Mouse (Mus musculus) embryo, embryonic 11.5 days (tissue): ENCODE data around the gene Yipf6.
"Not testable (repeated sequence)": the region's sequence is repeated elsewhere in the genome, so short reads cannot be mapped to it uniquely, and the experiment has no call there.

Experiments
- DNase-seq: peaks from one replicate; pipeline ENCODE4 v3.0.0-alpha.2; 2012; ENCODE audit warnings: low read depth, low spot score

Yipf6 gene

GRCm38 (mm10) chrX:98936101-98936500 lies at the start of gene Yipf6:
Gene Yipf6 (plus strand): TSS chrX:98936316.
- DNase-seq, result no peak

DNA sequence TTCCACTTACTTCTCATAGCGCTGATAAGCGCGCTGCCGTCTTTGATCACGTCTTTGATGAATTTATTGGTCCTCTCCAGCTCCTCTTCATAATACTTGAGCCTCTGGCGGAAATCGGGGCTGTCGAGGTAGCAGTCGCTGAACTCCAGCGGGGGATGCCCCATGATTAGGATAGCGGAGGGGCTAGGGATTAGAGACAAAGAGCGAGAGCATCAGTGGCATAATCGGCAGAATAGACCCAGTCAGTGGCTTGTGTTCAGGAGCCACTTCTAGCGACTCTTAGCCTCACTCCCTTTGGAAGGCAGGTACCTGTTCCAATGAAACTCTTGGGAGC lies 46.1 kb upstream of the Yipf6 start:
- DNase-seq, result no peak

DNA sequence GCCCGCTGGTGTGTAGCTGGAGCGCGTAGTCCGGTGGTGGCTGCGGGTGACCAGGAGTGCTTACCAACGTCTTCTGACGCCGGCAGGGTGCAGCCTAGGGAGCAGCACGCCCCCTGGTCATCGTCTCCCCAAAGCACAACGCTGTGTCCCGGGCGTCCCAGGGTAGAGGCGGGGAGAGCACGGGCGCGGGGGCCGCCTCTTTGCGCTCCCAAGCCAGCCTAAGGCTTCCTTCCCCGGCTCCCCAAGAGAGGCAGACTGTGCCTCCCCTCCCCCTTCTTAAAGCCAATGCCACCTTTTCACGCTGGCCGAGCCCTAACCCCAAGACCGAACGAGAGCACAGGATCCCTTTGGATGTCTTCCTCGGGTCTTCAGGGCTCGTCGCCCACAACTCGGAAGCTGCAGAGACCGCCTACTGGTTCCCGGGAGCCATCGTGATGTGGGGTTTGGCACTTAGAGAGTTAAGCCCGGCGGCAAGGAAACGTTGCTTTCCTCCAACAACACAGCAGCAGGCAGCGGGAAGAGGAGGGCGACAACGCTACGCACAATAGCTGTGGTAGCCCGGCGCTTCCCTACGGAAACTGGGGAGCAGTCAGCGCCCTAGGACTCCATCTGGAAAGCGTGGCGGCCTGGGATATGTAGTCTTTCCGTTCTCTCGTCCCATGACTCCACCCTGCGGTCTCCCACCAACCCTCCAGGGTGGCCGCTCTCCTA lies 45.6 kb upstream of the Yipf6 start, which contains the start of gene Ophn1:
TSS of gene Ophn1 (minus strand) at position 620 of the 711 bp plus-strand sequence.
- DNase-seq, result peak; percentile 37

GRCm38 (mm10) chrX:98898307-98898706 lies 37.8 kb upstream of the Yipf6 start:
- no peak for DNase-seq

- DNase-seq, result no peak
Measured at GRCm38 (mm10) chrX:98904226-98904625, 31.9 kb upstream of the Yipf6 start.

- no peak for DNase-seq
Measured at GRCm38 (mm10) chrX:98908910-98909309, 27.2 kb upstream of the Yipf6 start.

GRCm38 (mm10) chrX:98919423-98919822 lies 16.7 kb upstream of the Yipf6 start:
- DNase-seq, result peak; percentile 34

GRCm38 (mm10) chrX:98936707-98937554 lies 815 bp downstream of the Yipf6 start:
- peak; percentile 78 for DNase-seq

DNA sequence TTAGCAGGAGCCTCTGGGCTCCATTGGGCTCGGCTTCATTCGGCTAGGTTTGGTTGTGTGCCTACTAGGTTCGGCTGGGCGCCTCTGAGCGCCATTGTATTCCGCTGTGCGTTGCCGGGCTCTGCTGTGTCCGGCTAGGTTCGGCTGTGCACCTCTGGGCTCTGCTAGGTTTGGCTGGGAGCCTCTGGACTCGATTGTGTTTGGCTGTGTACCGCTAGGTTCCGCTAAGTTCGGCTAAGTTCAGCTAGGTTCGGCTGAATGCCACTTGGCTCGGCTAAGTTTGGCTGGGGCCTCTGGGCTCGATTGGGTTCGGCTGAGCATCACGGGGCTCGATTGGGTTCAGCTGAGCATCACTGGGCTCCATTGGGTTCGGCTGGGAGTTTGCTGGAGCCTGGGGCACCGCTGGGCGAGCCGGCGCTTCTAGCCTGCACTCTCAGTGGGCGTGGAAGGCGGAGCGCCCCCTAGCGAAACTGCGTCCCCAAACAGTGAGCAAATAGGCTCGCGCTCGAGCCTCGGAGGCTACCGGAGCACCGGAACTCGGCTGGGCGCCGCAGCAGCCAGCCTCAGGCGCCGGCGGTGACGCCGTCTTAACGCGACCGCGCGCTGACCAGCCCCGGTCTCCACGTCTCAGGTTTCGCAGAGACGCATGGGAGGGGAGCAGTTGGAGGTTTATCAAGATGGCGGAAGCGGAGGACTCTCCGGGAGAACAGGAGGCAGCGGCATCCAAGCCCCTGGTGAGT lies 1.6 kb downstream of the Yipf6 start:
- DNase-seq, result peak; percentile 81

GRCm38 (mm10) chrX:98953941-98954340 lies 17.8 kb downstream of the Yipf6 start:
- peak; percentile 16 for DNase-seq

- no peak for DNase-seq
Measured at GRCm38 (mm10) chrX:98958287-98958686, 22.2 kb downstream of the Yipf6 start.

DNA sequence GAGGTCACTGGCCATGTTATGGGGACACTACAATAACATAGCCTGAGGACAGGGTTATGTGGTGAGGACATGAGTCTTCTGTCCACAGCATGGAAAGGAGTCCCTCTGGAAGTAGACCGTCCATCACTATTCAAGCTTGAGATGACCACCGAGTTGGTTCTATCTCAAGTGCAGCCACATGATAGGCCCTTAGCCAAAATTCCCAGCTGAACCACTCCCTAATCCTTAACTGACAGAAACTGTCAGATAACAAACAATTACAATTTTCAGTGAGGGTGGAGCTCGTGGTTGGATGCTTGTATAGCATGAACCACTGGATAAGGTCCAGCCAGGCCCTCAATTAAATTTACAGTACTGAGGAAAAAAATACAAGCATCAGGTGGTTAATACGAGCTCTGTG lies 22.9 kb downstream of the Yipf6 start:
- DNase-seq, result no peak

DNA sequence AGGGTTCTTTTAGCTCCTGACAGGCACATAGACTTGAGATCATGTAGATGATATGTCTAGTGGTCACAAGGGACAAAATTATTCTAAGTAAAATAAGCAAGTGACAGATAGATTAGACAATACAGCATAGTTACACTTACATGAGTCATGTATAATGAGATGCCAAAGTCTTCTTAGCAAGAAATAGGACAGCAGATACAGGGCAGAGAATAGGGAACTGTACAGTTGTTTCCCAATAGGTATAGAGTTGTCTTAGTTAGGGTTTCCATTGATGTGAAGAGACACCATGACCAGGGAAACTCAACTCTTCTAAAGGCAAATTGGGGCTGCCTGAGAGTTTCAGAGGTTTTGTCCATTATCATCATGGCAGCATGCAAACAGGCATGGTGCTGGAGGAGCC lies 27.6 kb downstream of the Yipf6 start:
- no peak for DNase-seq

- DNase-seq, result no peak
Measured at GRCm38 (mm10) chrX:98964513-98964912, 28.4 kb downstream of the Yipf6 start.

- DNase-seq, result not testable (repeated sequence)
Measured at GRCm38 (mm10) chrX:98986611-98987010, 50.5 kb downstream of the Yipf6 start.

DNA sequence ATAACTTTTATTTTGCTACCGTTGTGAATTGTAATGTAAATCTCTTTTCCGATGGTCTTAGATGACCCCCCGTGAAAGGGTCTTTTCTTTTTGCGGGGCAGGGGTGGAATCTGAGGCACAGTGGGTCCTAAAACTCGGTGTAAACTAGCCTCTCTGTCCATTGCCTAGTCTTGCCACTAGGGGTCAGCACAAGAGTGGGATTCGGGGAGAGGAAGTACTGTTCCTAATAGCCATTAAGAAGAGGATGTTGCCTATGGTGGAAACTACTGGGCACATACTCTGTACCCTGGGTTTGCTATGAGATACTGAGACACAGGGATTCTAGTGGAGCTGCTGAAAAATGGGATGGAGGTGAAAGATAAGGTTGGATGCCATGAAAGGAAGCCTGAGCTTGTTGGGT lies 53.5 kb downstream of the Yipf6 start:
- peak; percentile 22 for DNase-seq
